Mouse (Mus musculus): ENCODE results near the gene Smg9. TPM values are rescaled to one million over a fixed set of nuclear protein-coding genes. Genes with fewer than 3 reads are reported as not detected.
"Not testable (repeated sequence)": the region's sequence is repeated elsewhere in the genome, so short reads cannot be mapped to it uniquely, and the experiment has no call there.

Smg9 gene
- total RNA-seq, 4 experiments from 2014 or later = 8.8 to 10.4 (median 9.9) TPM

GRCm38 (mm10) chr7:24377091-24377865 is 22.1 kb upstream of the Smg9 start:
- peak in 1 of 2 experiments; percentile 20 for DNase-seq (ENCODE audit: low spot score in 2 of 2)

GRCm38 (mm10) chr7:24378049-24378701 is 21.2 kb upstream of the Smg9 start:
- no peak for DNase-seq (ENCODE audit: low spot score in 2 of 2)

- DNase-seq (ENCODE audit: low spot score in 2 of 2) = no peak
Measured at GRCm38 (mm10) chr7:24379934-24380333, 19.5 kb upstream of the Smg9 start.

- no peak for DNase-seq (ENCODE audit: low spot score in 2 of 2)
Measured at GRCm38 (mm10) chr7:24380370-24380769, 19.0 kb upstream of the Smg9 start.

GRCm38 (mm10) chr7:24382730-24383372 is 16.6 kb upstream of the Smg9 start:
- no peak for DNase-seq (ENCODE audit: low spot score in 2 of 2)

- DNase-seq (ENCODE audit: low spot score in 2 of 2) = no peak
Measured at GRCm38 (mm10) chr7:24384070-24384469, 15.3 kb upstream of the Smg9 start.

GRCm38 (mm10) chr7:24384827-24385226 is 14.6 kb upstream of the Smg9 start:
- no peak for DNase-seq (ENCODE audit: low spot score in 2 of 2)

- peak in 1 of 2 experiments; percentile 46 for DNase-seq (ENCODE audit: low spot score in 2 of 2)
Measured at GRCm38 (mm10) chr7:24387059-24387556, 12.3 kb upstream of the Smg9 start.

GRCm38 (mm10) chr7:24389516-24390187 is 9.8 kb upstream of the Smg9 start:
- no peak for DNase-seq (ENCODE audit: low spot score in 2 of 2)

GRCm38 (mm10) chr7:24390512-24390911 is 8.9 kb upstream of the Smg9 start:
- DNase-seq (ENCODE audit: low spot score in 2 of 2) = no peak

- DNase-seq (ENCODE audit: low spot score in 2 of 2) = peak in 1 of 2 experiments; percentile 18
Measured at GRCm38 (mm10) chr7:24391077-24391476, 8.3 kb upstream of the Smg9 start.

GRCm38 (mm10) chr7:24391687-24392086 is 7.7 kb upstream of the Smg9 start:
- DNase-seq (ENCODE audit: low spot score in 2 of 2) = no peak

GRCm38 (mm10) chr7:24394054-24394453 is 5.4 kb upstream of the Smg9 start:
- no peak for DNase-seq (ENCODE audit: low spot score in 2 of 2)

- no peak for DNase-seq (ENCODE audit: low spot score in 2 of 2)
Measured at GRCm38 (mm10) chr7:24394475-24395161, 4.8 kb upstream of the Smg9 start.

- no peak for DNase-seq (ENCODE audit: low spot score in 2 of 2)
Measured at GRCm38 (mm10) chr7:24396832-24397231, 2.6 kb upstream of the Smg9 start.

GRCm38 (mm10) chr7:24398364-24398913 is 980 bp upstream of the Smg9 start:
- DNase-seq (ENCODE audit: low spot score in 2 of 2) = no peak

GRCm38 (mm10) chr7:24400082-24400452 is 648 bp downstream of the Smg9 start:
- DNase-seq (ENCODE audit: low spot score in 2 of 2) = no peak

GRCm38 (mm10) chr7:24400489-24400888 is 1.1 kb downstream of the Smg9 start:
- not testable (repeated sequence) for DNase-seq (ENCODE audit: low spot score in 2 of 2)

GRCm38 (mm10) chr7:24402851-24403250 is 3.4 kb downstream of the Smg9 start:
- DNase-seq (ENCODE audit: low spot score in 2 of 2) = no peak

GRCm38 (mm10) chr7:24405649-24406048 is 6.2 kb downstream of the Smg9 start:
- DNase-seq (ENCODE audit: low spot score in 2 of 2) = no peak
